Mouse (Mus musculus) CH12.LX (cell line): ENCODE data around the gene Maml1. TPM values are rescaled to one million over a fixed set of nuclear protein-coding genes. Genes with fewer than 3 reads are reported as not detected.

ENCODE experiments used
- DNase-seq: peaks from one replicate; pipeline ENCODE4 v3.0.0-alpha.2; 2013; ENCODE audit errors: extremely low read depth
- H3K27ac ChIP-seq: 2 replicates; pipeline ENCODE4 v1.5.1; 2012; ENCODE audit warnings: low read depth, mild to moderate bottlenecking, control low read depth, moderate library complexity; ENCODE audit not compliant: insufficient read depth
- H3K27me3 ChIP-seq: replicated peaks from 2 replicates; pipeline ENCODE3; 2012; ENCODE audit warnings: inconsistent platforms
- H3K36me3 ChIP-seq, 2 experiments: replicated peaks in 1 of 2; 2 replicates each; pipeline versions ENCODE3 to v1.6.1; 2012; ENCODE audit warnings: inconsistent platforms in 1 of 2, low read length in 1 of 2, mild to moderate bottlenecking in 1 of 2, mixed read lengths in 1 of 2, moderate library complexity in 1 of 2; ENCODE audit not compliant: control insufficient read depth in 1 of 2, insufficient read depth in 1 of 2
- H3K4me1 ChIP-seq, 2 experiments: 2 replicates each; pipeline ENCODE4 v1.6.1; 2012; ENCODE audit warnings: inconsistent platforms in 1 of 2, moderate library complexity in 1 of 2; ENCODE audit not compliant: insufficient read depth in 2 of 2, control insufficient read depth in 1 of 2
- H3K4me2 ChIP-seq: 2 replicates; pipeline ENCODE4 v1.6.1; 2012; ENCODE audit warnings: low read depth, mild to moderate bottlenecking, control low read depth; ENCODE audit not compliant: poor library complexity, insufficient read depth, severe bottlenecking
- H3K4me3 ChIP-seq, 3 experiments: fragments of 150-350 bp in 1 of 3; sonication (generic) in 1 of 3; replicated peaks in 1 of 3; 2 replicates each; pipeline versions ENCODE3 to v1.5.1; 2011 to 2012; ENCODE audit warnings: low read depth in 2 of 3, low read length in 2 of 3, mild to moderate bottlenecking in 2 of 3, moderate library complexity in 2 of 3, control low read depth in 1 of 3, improper control_type of control experiment in 1 of 3, inconsistent platforms in 1 of 3, mixed read lengths in 1 of 3; ENCODE audit not compliant: poor library complexity in 1 of 3
- H3K79me2 ChIP-seq: replicated peaks from 2 replicates; pipeline ENCODE4 v1.6.1; 2012; ENCODE audit warnings: mild to moderate bottlenecking, moderate library complexity; ENCODE audit not compliant: control insufficient read depth, poor library complexity, insufficient read depth, severe bottlenecking; ENCODE audit errors: extremely low read depth
- H3K9ac ChIP-seq: 2 replicates; pipeline ENCODE4 v1.6.1; 2012; ENCODE audit warnings: low read depth, mild to moderate bottlenecking, control low read depth, moderate library complexity; ENCODE audit not compliant: insufficient read depth
- H3K9me3 ChIP-seq: replicated peaks from 2 replicates; pipeline ENCODE3; 2012; ENCODE audit warnings: low read length, inconsistent platforms, mixed read lengths
- BHLHE40 ChIP-seq: IDR thresholded peaks from 2 replicates; pipeline ENCODE4 v1.6.1; 2011; ENCODE audit warnings: mild to moderate bottlenecking, low read depth, low read length, improper control_type of control experiment
- CHD1 ChIP-seq: IDR thresholded peaks from 2 replicates; pipeline ENCODE4 v1.6.1; 2012; ENCODE audit warnings: low read depth, low read length, improper control_type of control experiment, inconsistent platforms
- CHD2 ChIP-seq: IDR thresholded peaks from 2 replicates; pipeline ENCODE4 v1.6.1; 2011; ENCODE audit warnings: low read length, improper control_type of control experiment
- CTCF ChIP-seq, 2 experiments: IDR thresholded peaks in 1 of 2; conservative IDR thresholded peaks in 1 of 2; 2 replicates each; pipeline ENCODE4 v1.5.1; 2011 to 2012; ENCODE audit warnings: low read depth in 2 of 2, low read length in 2 of 2, improper control_type of control experiment in 1 of 2, inconsistent platforms in 1 of 2, mild to moderate bottlenecking in 1 of 2, moderate library complexity in 1 of 2
- E2F4 ChIP-seq: IDR thresholded peaks from 2 replicates; pipeline ENCODE4 v1.6.1; 2011; ENCODE audit warnings: low read depth, low read length, improper control_type of control experiment; ENCODE audit not compliant: insufficient replicate concordance
- ELF1 ChIP-seq: IDR thresholded peaks from 2 replicates; pipeline ENCODE4 v1.6.1; 2014; ENCODE audit warnings: low read depth, mild to moderate bottlenecking, inconsistent platforms, low read length, improper control_type of control experiment
- EP300 ChIP-seq: IDR thresholded peaks from 2 replicates; pipeline ENCODE4 v1.6.1; 2011; ENCODE audit warnings: low read length, improper control_type of control experiment
- ETS1 ChIP-seq: conservative IDR thresholded peaks from 2 replicates; pipeline ENCODE4 v1.6.1; 2012; ENCODE audit warnings: low read depth, mild to moderate bottlenecking, inconsistent platforms, low read length, improper control_type of control experiment, moderate library complexity
- GABPA ChIP-seq: IDR thresholded peaks from 2 replicates; pipeline ENCODE4 v1.6.1; 2012; ENCODE audit warnings: low read depth, low read length, improper control_type of control experiment, inconsistent platforms; ENCODE audit not compliant: insufficient replicate concordance
- HCFC1 ChIP-seq: IDR thresholded peaks from 2 replicates; pipeline ENCODE4 v1.6.1; 2012; ENCODE audit warnings: low read depth, mild to moderate bottlenecking, inconsistent platforms, low read length, improper control_type of control experiment
- IRF4 ChIP-seq: IDR thresholded peaks from 2 replicates; pipeline ENCODE4 v1.6.1; 2014; ENCODE audit warnings: low read depth, mild to moderate bottlenecking, inconsistent platforms, low read length, improper control_type of control experiment
- JUN ChIP-seq: IDR thresholded peaks from 2 replicates; pipeline ENCODE4 v1.6.1; 2011; ENCODE audit warnings: low read depth, mild to moderate bottlenecking, low read length, improper control_type of control experiment, moderate library complexity; ENCODE audit not compliant: insufficient read depth
- JUND ChIP-seq: conservative IDR thresholded peaks from 2 replicates; pipeline ENCODE4 v1.6.1; 2011; ENCODE audit warnings: low read depth, low read length, improper control_type of control experiment
- KAT2A ChIP-seq: IDR thresholded peaks from 2 replicates; pipeline ENCODE4 v1.6.1; 2012; ENCODE audit warnings: low read length, improper control_type of control experiment, inconsistent platforms; ENCODE audit not compliant: insufficient replicate concordance
- MAFK ChIP-seq: IDR thresholded peaks from 2 replicates; pipeline ENCODE4 v1.6.1; 2011; ENCODE audit warnings: low read length, improper control_type of control experiment; ENCODE audit not compliant: insufficient replicate concordance
- MAX ChIP-seq: IDR thresholded peaks from 2 replicates; pipeline ENCODE4 v1.6.1; 2011; ENCODE audit warnings: low read length, improper control_type of control experiment
- MAZ ChIP-seq: IDR thresholded peaks from 2 replicates; pipeline ENCODE4 v1.6.1; 2012; ENCODE audit warnings: low read depth, mild to moderate bottlenecking, inconsistent platforms, low read length, improper control_type of control experiment, moderate library complexity
- MEF2A ChIP-seq: IDR thresholded peaks from 2 replicates; pipeline ENCODE4 v1.6.1; 2014; ENCODE audit warnings: low read depth, mild to moderate bottlenecking, inconsistent platforms, low read length, improper control_type of control experiment, borderline replicate concordance
- MXI1 ChIP-seq: IDR thresholded peaks from 2 replicates; pipeline ENCODE4 v1.6.1; 2011; ENCODE audit warnings: mild to moderate bottlenecking, low read depth, low read length, improper control_type of control experiment
- MYC ChIP-seq: IDR thresholded peaks from 2 replicates; pipeline ENCODE4 v1.6.1; 2011; ENCODE audit warnings: low read depth, mild to moderate bottlenecking, improper control_type of control experiment, low read length
- NELFE ChIP-seq: IDR thresholded peaks from 2 replicates; pipeline ENCODE4 v1.6.1; 2011; ENCODE audit warnings: low read depth, low read length, improper control_type of control experiment
- NRF1 ChIP-seq: IDR thresholded peaks from 2 replicates; pipeline ENCODE4 v1.6.1; 2014; ENCODE audit warnings: low read depth, mild to moderate bottlenecking, inconsistent platforms, low read length, improper control_type of control experiment, moderate library complexity
- PAX5 ChIP-seq: IDR thresholded peaks from 2 replicates; pipeline ENCODE4 v1.6.1; 2012; ENCODE audit warnings: low read length, inconsistent platforms, mixed read lengths
- POLR2A ChIP-seq: IDR thresholded peaks from 2 replicates; pipeline ENCODE4 v1.6.1; 2011; ENCODE audit warnings: low read depth, mild to moderate bottlenecking, improper control_type of control experiment, low read length
- POLR2AphosphoS2 ChIP-seq: IDR thresholded peaks from 2 replicates; pipeline ENCODE4 v1.6.1; 2011; ENCODE audit warnings: low read depth, low read length, improper control_type of control experiment
- RAD21 ChIP-seq: IDR thresholded peaks from 2 replicates; pipeline ENCODE4 v1.6.1; 2011; ENCODE audit warnings: low read depth, mild to moderate bottlenecking, low read length, improper control_type of control experiment, moderate library complexity
- RCOR1 ChIP-seq: conservative IDR thresholded peaks from 2 replicates; pipeline ENCODE4 v1.6.1; 2012; ENCODE audit warnings: low read depth, mild to moderate bottlenecking, inconsistent platforms, low read length, improper control_type of control experiment
- SIN3A ChIP-seq: IDR thresholded peaks from 2 replicates; pipeline ENCODE4 v1.6.1; 2012; ENCODE audit warnings: low read length, improper control_type of control experiment, inconsistent platforms
- SMC3 ChIP-seq: IDR thresholded peaks from 2 replicates; pipeline ENCODE4 v1.6.1; 2011; ENCODE audit warnings: low read depth, low read length, improper control_type of control experiment
- TBP ChIP-seq: conservative IDR thresholded peaks from 2 replicates; pipeline ENCODE4 v1.6.1; 2011; ENCODE audit warnings: low read depth, low read length, improper control_type of control experiment
- TCF12 ChIP-seq: IDR thresholded peaks from 2 replicates; pipeline ENCODE4 v1.6.1; 2014; ENCODE audit warnings: low read depth, mild to moderate bottlenecking, inconsistent platforms, low read length, improper control_type of control experiment
- UBTF ChIP-seq: IDR thresholded peaks from 2 replicates; pipeline ENCODE4 v1.6.1; 2012; ENCODE audit warnings: low read depth, mild to moderate bottlenecking, inconsistent platforms, low read length, improper control_type of control experiment, moderate library complexity
- USF1 ChIP-seq: IDR thresholded peaks from 2 replicates; pipeline ENCODE4 v1.6.1; 2014; ENCODE audit warnings: low read depth, mild to moderate bottlenecking, inconsistent platforms, low read length, improper control_type of control experiment
- USF2 ChIP-seq: conservative IDR thresholded peaks from 2 replicates; pipeline ENCODE4 v1.6.1; 2011; ENCODE audit warnings: low read depth, low read length, improper control_type of control experiment
- ZC3H11A ChIP-seq: IDR thresholded peaks from 2 replicates; pipeline ENCODE4 v1.6.1; 2012; ENCODE audit warnings: low read depth, mild to moderate bottlenecking, inconsistent platforms, low read length, improper control_type of control experiment
- ZKSCAN1 ChIP-seq: IDR thresholded peaks from 2 replicates; pipeline ENCODE4 v1.6.1; 2012; ENCODE audit warnings: low read depth, inconsistent platforms, low read length, improper control_type of control experiment, borderline replicate concordance
- ZMIZ1 ChIP-seq: IDR thresholded peaks from 2 replicates; pipeline ENCODE4 v1.6.1; 2012; ENCODE audit warnings: low read depth, mild to moderate bottlenecking, inconsistent platforms, low read length, improper control_type of control experiment
- ZNF384 ChIP-seq: IDR thresholded peaks from 2 replicates; pipeline ENCODE4 v1.6.1; 2012; ENCODE audit warnings: low read depth, low read length, improper control_type of control experiment, inconsistent platforms
- dilution Hi-C: fragments of 300-500 bp; cut with MboI; formaldehyde crosslinking; loops from 2 replicates; pipeline ENCODE4 v1.14.3; 2020; ENCODE audit warnings: low sequenced_read_pairs; ENCODE audit not compliant: extremely low pct_unique_long_range_greater_than_20kb, extremely low pct_ligation_motif_present
- in situ Hi-C: fragments of 300-500 bp; cut with MboI; formaldehyde crosslinking; loops from 3 replicates; pipeline ENCODE4 v1.14.3; 2019; ENCODE audit warnings: low sequenced_read_pairs, low pct_ligation_motif_present, low pct_unique_long_range_greater_than_20kb, mixed read lengths
- polyA plus RNA-seq: library from polyadenylated mRNA; unstranded; fragments of >175 nt; gene quantifications from 2 replicates; pipeline ENCODE4 v1.2.1, GENCODE M21; 2012; ENCODE audit warnings: low read depth; ENCODE audit not compliant: insufficient read length
- total RNA-seq, 2 experiments: library from RNA; depleted of rRNA; stranded (reverse); fragments of 300-350 nt in 1 of 2; fragments of >200 nt in 1 of 2; gene quantifications; 2 replicates each; pipeline ENCODE4 v1.2.3; 2012 to 2014

Maml1 gene
- total and polyA plus RNA-seq, 3 experiments, result 2.2 to 9.7 (median 5.4) TPM

GRCm38 (mm10) chr11:50222559-50223276, 69.4 kb downstream of the Maml1 start:
- dilution Hi-C loops, result no loop called here
- H3K4me1 ChIP-seq, result peaks cover 17 to 56% of the 10 kb centered on the region in 2 experiments
- TF ChIP-seq USF1 (no peak), ZMIZ1 (no peak), JUND (0 out of 2 replicates have a peak, but pooled peaks have one; percentile 6), NELFE (no peak), MAX (no peak), IRF4 (peak; percentile 95), POLR2A (no peak), ZKSCAN1 (no peak), MYC (no peak), ZC3H11A (no peak), SMC3 (no peak), TBP (0 out of 2 replicates have a peak, but pooled peaks have one; percentile 7), UBTF (no peak), BHLHE40 (peak; percentile 44), USF2 (no peak), ETS1 (peak; percentile 78), MAFK (0 out of 2 replicates have a peak, but pooled peaks have one; percentile 20), NRF1 (no peak), HCFC1 (peak; percentile 32; the same call in 1 of the 2 replicates), GABPA (no peak), MEF2A (peak; percentile 88), MAZ (no peak), RAD21 (no peak), CTCF (conservative IDR thresholded peaks at IDR 0.05 in 1 of 2, IDR thresholded peaks at IDR 0.05 in 1 of 2; ENCODE audit: low read depth in 2 of 2, low read length in 2 of 2) (no peak), KAT2A (no peak), MXI1 (peak; percentile 55; the same call in 1 of the 2 replicates), ELF1 (0 out of 2 replicates have a peak, but pooled peaks have one; percentile 45), PAX5 (no peak), TCF12 (peak; percentile 50; the same call in 1 of the 2 replicates), CHD2 (no peak), ZNF384 (peak; percentile 61; the same call in 1 of the 2 replicates), CHD1 (no peak), E2F4 (no peak), RCOR1 (no peak), SIN3A (peak; percentile 79), JUN (peak; percentile 37; the same call in 1 of the 2 replicates), POLR2AphosphoS2 (no peak), EP300 (peak; percentile 78)
- peak overlapping the region; percentile 24 for H3K9ac ChIP-seq
- H3K4me2 ChIP-seq, result peak overlapping the region; percentile 76
- H3K36me3 ChIP-seq, result peaks cover 0 to 15% of the 10 kb centered on the region in 2 experiments
- peak overlapping the region in 2 of 3 experiments; percentile 5 to 88 for H3K4me3 ChIP-seq
- H3K79me2 ChIP-seq, result no peaks in the 10 kb centered on the region; the same call in 1 of the 2 replicates
- peak; percentile 52 for DNase-seq
- peak overlapping the region; percentile 12; the same call in 1 of the 2 replicates for H3K27ac ChIP-seq
- in situ Hi-C loops, result loop anchor here (10.0 kb wide), 2 partner anchors 142 to 238 kb away; no protein-coding TSS in a partner anchor
- no peaks in the 10 kb centered on the region for H3K9me3 ChIP-seq
- no peaks in the 10 kb centered on the region for H3K27me3 ChIP-seq
